Mouse (Mus musculus): ENCODE measurements around the gene Cacnb4. TPM values are rescaled to one million over a fixed set of nuclear protein-coding genes. Genes with fewer than 3 reads are reported as not detected.

Cacnb4 gene
- total RNA-seq (2014; rRNA removed) (12.5 and 15.7 TPM in 2 replicates), polyA plus RNA-seq (2015; fragmentation: Nextera tagmentation; extraction: Ambion mirVana) (13.3 and 14.0 TPM in 2 replicates)

GRCm38 (mm10) chr2:52676023-52676912 lies at the start of gene Cacnb4:
Gene Cacnb4 (minus strand): TSS chr2:52676831.
- no peak for TF ChIP-seq CTCF (IDR thresholded peaks at IDR 0.05)
- peaks cover 3% of the 10 kb centered on the region; the same call in 1 of the 2 replicates for H3K4me1 ChIP-seq (ENCODE audit: insufficient read depth, low read length)
- H3K27ac ChIP-seq (ENCODE audit: low read depth, low read length): peak within 1 kb of the TSS; percentile 59
- peak; percentile 71 for DNase-seq (ENCODE audit: low spot score)
- peak within 1 kb of the TSS; percentile 74 for H3K4me3 ChIP-seq (ENCODE audit: low read depth, low read length)
- peak within 1 kb of the TSS; percentile 84 for H3K4me2 ChIP-seq (ENCODE audit: low read depth, low read length, poor library complexity, severe bottlenecking)
- ATAC-seq (ENCODE audit: low FRiP score): peak; percentile 87
- WGBS: 0% methylated on average over 35 of the region's 77 CpGs
- H3K9me3 ChIP-seq (ENCODE audit: low read length): no peaks in the 10 kb centered on the region
- no peaks in the 10 kb centered on the region for H3K36me3 ChIP-seq (ENCODE audit: insufficient read depth, low read length)
- H3K9ac ChIP-seq (replicated peaks; ENCODE audit: low read length, poor library complexity, severe bottlenecking): peak within 1 kb of the TSS; percentile 80
- 0 out of 2 replicates have a peak, but pooled peaks cover 5% of the 10 kb centered on the region for H3K27me3 ChIP-seq (ENCODE audit: insufficient read depth, low read length)

GRCm38 (mm10) chr2:52720231-52721025 lies 43.8 kb upstream of the Cacnb4 start:
- H3K27me3 ChIP-seq (ENCODE audit: insufficient read depth, low read length): no peaks in the 10 kb centered on the region
- H3K4me1 ChIP-seq (ENCODE audit: insufficient read depth, low read length): no peaks in the 10 kb centered on the region
- 38% methylated on average over 13 of the region's 13 CpGs for WGBS
- no peak overlapping the region for H3K9ac ChIP-seq (replicated peaks; ENCODE audit: low read length, poor library complexity, severe bottlenecking)
- DNase-seq (ENCODE audit: low spot score): no peak
- H3K9me3 ChIP-seq (ENCODE audit: low read length): no peaks in the 10 kb centered on the region
- H3K4me3 ChIP-seq (ENCODE audit: low read depth, low read length): no peak overlapping the region
- no peak overlapping the region for H3K27ac ChIP-seq (ENCODE audit: low read depth, low read length)
- no peak for TF ChIP-seq CTCF (IDR thresholded peaks at IDR 0.05)
- H3K4me2 ChIP-seq (ENCODE audit: low read depth, low read length, poor library complexity, severe bottlenecking): no peak overlapping the region
- no peak for ATAC-seq (ENCODE audit: low FRiP score)
- no peaks in the 10 kb centered on the region for H3K36me3 ChIP-seq (ENCODE audit: insufficient read depth, low read length)

DNA sequence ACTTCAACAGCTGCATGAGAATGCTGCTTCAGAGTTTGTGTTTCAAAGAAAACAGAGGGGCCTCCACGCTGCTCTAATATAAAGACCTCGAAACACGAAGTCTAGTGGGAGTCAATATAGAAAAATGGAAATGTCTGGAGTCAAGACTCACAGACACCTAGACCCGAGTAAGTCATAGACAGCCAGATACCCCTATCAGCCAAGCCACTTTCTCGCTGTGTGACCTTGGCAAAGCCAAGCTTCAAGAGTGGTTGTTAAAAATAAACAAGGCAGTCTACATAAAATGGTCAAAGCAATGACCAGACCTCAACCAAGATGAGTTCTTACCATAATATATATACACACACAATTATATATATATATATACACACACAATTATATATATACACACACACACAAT lies 40.4 kb upstream of the Cacnb4 start:
- H3K27ac ChIP-seq (ENCODE audit: low read depth, low read length): no peak overlapping the region
- H3K9me3 ChIP-seq (ENCODE audit: low read length): no peaks in the 10 kb centered on the region
- no peak for ATAC-seq (ENCODE audit: low FRiP score)
- no peak overlapping the region for H3K9ac ChIP-seq (replicated peaks; ENCODE audit: low read length, poor library complexity, severe bottlenecking)
- H3K27me3 ChIP-seq (ENCODE audit: insufficient read depth, low read length): no peaks in the 10 kb centered on the region
- TF ChIP-seq CTCF (IDR thresholded peaks at IDR 0.05): no peak
- no peak for DNase-seq (ENCODE audit: low spot score)
- WGBS: 96% methylated on average over 5 of the region's 5 CpGs
- no peak overlapping the region for H3K4me2 ChIP-seq (ENCODE audit: low read depth, low read length, poor library complexity, severe bottlenecking)
- H3K36me3 ChIP-seq (ENCODE audit: insufficient read depth, low read length): peaks cover 9% of the 10 kb centered on the region; the same call in 1 of the 2 replicates
- H3K4me3 ChIP-seq (ENCODE audit: low read depth, low read length): no peak overlapping the region
- no peaks in the 10 kb centered on the region for H3K4me1 ChIP-seq (ENCODE audit: insufficient read depth, low read length)

DNA sequence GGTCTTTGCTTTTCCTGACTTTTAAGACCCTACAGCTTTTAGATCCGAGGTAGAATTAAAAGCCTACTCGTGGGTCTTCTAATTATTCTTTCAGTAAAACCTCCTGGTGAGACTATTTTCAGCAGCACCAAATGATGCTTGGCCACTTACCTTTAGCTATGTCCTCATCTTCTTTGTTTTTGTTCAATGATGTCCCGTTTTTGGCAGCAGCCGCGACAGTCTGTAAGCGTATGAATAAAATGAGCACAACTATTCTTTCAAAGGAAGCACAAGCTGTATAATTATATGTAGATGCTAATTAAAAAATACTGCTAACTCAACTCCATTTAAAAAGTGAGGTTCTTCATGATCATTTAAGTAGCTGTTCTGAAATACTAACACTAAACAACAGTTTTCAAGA lies 38.9 kb upstream of the Cacnb4 start:
- Histone ChIP-seq H3K4me2 (ENCODE audit: low read depth, low read length, poor library complexity, severe bottlenecking) (no peak overlapping the region), H3K27me3 (ENCODE audit: insufficient read depth, low read length) (no peaks in the 10 kb centered on the region), H3K9ac (replicated peaks; ENCODE audit: low read length, poor library complexity, severe bottlenecking) (no peak overlapping the region), H3K4me3 (ENCODE audit: low read depth, low read length) (no peak overlapping the region), H3K9me3 (ENCODE audit: low read length) (no peaks in the 10 kb centered on the region), H3K27ac (ENCODE audit: low read depth, low read length) (no peak overlapping the region), H3K4me1 (ENCODE audit: insufficient read depth, low read length) (no peaks in the 10 kb centered on the region), H3K36me3 (ENCODE audit: insufficient read depth, low read length) (peaks cover 10% of the 10 kb centered on the region; the same call in 1 of the 2 replicates)
- DNase-seq (ENCODE audit: low spot score) (no peak), ATAC-seq (ENCODE audit: low FRiP score) (no peak)
- WGBS: 86% methylated on average over 6 of the region's 6 CpGs
- TF ChIP-seq CTCF (IDR thresholded peaks at IDR 0.05): no peak

- no peaks in the 10 kb centered on the region for H3K27me3 ChIP-seq (ENCODE audit: insufficient read depth, low read length)
Observed at GRCm38 (mm10) chr2:52714111-52714510, 37.5 kb upstream of the Cacnb4 start.

More at GRCm38 (mm10) chr2:52714111-52714510, 37.5 kb upstream of the Cacnb4 start:
- ATAC-seq (ENCODE audit: low FRiP score) (no peak), DNase-seq (ENCODE audit: low spot score) (no peak)
- Histone ChIP-seq H3K4me1 (ENCODE audit: insufficient read depth, low read length) (no peaks in the 10 kb centered on the region), H3K9ac (replicated peaks; ENCODE audit: low read length, poor library complexity, severe bottlenecking) (no peak overlapping the region), H3K36me3 (ENCODE audit: insufficient read depth, low read length) (peaks cover 14% of the 10 kb centered on the region; the same call in 1 of the 2 replicates), H3K27ac (ENCODE audit: low read depth, low read length) (no peak overlapping the region), H3K4me2 (ENCODE audit: low read depth, low read length, poor library complexity, severe bottlenecking) (no peak overlapping the region), H3K9me3 (ENCODE audit: low read length) (no peaks in the 10 kb centered on the region), H3K4me3 (ENCODE audit: low read depth, low read length) (no peak overlapping the region)
- TF ChIP-seq CTCF (IDR thresholded peaks at IDR 0.05): no peak
- WGBS: 89% methylated on average over 4 of the region's 4 CpGs
